Mouse (Mus musculus) layer of hippocampus, adult 8-10 months (tissue): ENCODE results near the gene Lrmda. TPM values are rescaled to one million over a fixed set of nuclear protein-coding genes. Genes with fewer than 3 reads are reported as not detected.

ENCODE experiments used
- DNase-seq, 2 experiments: peaks; one replicate each; pipeline ENCODE4 v3.0.0; 2022; ENCODE audit warnings: low spot score in 2 of 2
- total RNA-seq, 4 experiments: library from RNA; stranded (reverse); gene quantifications; 2 replicates each; pipeline ENCODE4 v1.2.4; 2022

Lrmda gene
- total RNA-seq, 4 experiments from 2014 or later = 0.59 to 4.9 (median 1.8) TPM

- no peak for DNase-seq
Measured at GRCm38 (mm10) chr14:22228253-22228968, 208.9 kb downstream of the Lrmda start.

GRCm38 (mm10) chr14:22240315-22240714, 220.8 kb downstream of the Lrmda start:
- DNase-seq = no peak

DNA sequence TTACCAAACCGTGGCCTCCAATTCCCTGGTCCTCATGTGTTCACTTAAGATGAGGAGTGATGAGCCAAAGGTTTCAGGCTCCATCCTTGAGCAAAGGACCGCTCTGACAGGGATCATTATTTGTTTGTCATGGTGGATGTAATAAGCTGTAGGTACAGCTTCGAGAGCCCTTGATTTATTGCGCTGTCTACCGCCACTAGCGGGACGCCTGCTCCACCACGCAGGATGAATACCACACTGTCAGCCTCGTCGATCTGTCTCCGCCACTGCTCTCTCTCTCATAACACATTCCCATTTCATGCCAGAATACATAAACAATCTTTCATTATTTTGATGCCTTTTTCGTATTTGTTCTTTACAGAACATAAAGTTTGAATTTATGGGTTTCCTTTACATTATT, 235.9 kb downstream of the Lrmda start:
- no peak for DNase-seq

GRCm38 (mm10) chr14:22256274-22256673, 236.8 kb downstream of the Lrmda start:
- no peak for DNase-seq

DNA sequence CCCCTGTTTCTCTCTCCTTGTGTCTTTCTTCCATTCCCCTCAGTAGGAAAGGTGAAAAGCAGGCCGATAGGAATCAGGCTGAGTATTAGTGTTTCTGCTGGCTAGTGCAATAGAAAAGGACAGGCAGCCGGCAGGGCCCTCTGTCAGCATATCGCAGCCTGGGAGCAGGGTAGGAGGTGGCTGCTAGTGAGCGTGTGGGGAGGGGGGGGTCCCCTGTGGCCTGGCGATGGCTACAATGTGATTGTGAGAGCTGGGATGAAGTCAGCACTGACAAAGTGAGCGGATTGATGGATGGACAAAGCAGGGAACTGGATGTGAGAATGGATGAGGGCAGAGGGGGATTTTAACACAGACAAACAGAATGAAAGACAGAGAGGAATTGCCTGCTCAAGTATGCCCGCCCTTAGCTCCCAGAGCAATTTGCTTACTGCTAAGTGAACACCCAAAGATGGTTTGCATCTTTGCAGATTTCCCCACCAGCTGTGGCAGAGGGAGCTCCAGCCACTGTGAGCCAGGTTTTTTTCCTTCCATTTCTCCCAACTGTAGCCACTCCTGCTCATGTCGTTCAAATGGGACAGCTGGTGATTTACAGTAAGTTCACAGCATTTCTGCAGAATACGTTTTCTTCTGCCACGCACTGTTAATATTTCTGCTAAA, 240.0 kb downstream of the Lrmda start:
- no peak for DNase-seq

- no peak for DNase-seq
Measured at GRCm38 (mm10) chr14:22260033-22260419, 240.5 kb downstream of the Lrmda start.

- DNase-seq = no peak
Measured at GRCm38 (mm10) chr14:22265229-22265905, 245.9 kb downstream of the Lrmda start.

- no peak for DNase-seq
Measured at GRCm38 (mm10) chr14:22269812-22270211, 250.3 kb downstream of the Lrmda start.

DNA sequence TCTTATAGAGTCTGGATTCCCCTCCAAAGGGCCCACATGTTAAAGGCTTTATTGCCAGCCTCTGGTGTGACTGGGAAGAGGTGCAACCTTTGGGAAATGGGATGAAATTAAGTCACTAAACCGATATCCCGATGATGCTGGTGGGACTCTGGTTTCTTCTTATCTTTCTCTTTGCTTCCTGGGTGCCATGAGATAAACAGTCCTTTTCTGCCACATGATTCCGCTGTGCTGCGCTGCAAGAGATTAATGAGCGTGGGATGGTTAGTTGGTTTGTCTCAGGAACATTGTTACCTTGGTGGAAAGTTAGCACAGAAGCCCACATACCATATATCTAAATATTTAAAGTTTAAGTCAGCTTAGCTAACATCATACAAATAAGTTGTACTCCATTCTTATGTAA, 258.5 kb downstream of the Lrmda start:
- DNase-seq = no peak

GRCm38 (mm10) chr14:22279591-22279990, 260.1 kb downstream of the Lrmda start:
- DNase-seq = no peak

- DNase-seq = no peak
Measured at GRCm38 (mm10) chr14:22281630-22282029, 262.1 kb downstream of the Lrmda start.

DNA sequence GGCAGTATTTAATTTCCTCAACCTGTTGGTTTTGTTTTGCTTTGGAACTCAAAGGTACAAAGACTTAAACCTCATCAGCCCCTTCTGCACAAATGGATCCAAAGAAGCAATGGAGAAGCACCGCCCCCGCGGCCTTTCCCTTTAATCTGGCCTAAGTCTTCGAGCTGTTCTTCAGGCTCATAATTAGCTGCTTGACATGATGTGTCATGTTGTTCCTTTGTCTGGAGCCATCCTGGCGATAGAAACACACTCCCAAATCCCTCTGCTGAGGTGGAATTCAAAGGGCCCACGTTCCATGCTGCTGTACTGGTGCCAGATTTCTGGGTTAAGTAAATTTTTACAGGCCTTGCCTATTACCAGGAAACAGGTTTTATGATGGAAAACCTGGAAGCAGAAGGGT, 263.3 kb downstream of the Lrmda start:
- DNase-seq = no peak

GRCm38 (mm10) chr14:22283722-22284121, 264.2 kb downstream of the Lrmda start:
- DNase-seq = no peak

DNA sequence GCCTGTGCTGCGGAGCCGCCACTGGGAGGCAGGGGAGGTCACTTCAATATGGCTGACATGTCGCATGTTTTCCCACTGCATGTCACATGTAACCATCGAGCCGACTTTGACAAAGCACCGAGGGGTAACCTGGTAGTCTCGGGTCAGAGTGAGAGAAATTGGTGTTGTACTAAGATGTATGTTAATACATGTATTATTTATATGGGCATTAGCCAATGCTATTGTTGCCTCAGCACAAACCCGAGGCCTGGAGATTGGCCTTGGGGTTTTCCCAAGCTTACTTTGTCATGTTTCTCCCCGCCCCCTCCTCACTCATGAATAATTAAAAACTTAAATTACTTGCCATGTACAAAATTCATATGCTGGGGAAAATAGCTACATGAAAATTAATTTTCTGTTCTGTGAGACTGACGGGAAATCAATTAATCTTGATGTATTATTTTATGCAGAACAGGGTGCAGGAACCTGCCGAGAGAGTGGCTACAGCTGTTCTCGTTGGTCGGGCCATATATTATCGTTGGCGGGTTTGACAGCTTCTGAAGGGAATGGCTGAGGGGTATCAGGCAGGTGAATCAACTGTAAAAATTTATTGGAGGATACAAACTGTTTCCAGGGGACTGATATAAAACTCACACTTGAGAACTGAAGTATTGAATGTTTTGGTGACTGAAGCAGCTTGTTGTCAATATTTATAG, 265.5 kb downstream of the Lrmda start:
- no peak for DNase-seq

- DNase-seq = no peak
Measured at GRCm38 (mm10) chr14:22285826-22286225, 266.3 kb downstream of the Lrmda start.

- no peak for DNase-seq
Measured at GRCm38 (mm10) chr14:22288179-22288578, 268.7 kb downstream of the Lrmda start.

GRCm38 (mm10) chr14:22289380-22289922, 269.9 kb downstream of the Lrmda start:
- DNase-seq = peak in 1 of 2 experiments; percentile 7

DNA sequence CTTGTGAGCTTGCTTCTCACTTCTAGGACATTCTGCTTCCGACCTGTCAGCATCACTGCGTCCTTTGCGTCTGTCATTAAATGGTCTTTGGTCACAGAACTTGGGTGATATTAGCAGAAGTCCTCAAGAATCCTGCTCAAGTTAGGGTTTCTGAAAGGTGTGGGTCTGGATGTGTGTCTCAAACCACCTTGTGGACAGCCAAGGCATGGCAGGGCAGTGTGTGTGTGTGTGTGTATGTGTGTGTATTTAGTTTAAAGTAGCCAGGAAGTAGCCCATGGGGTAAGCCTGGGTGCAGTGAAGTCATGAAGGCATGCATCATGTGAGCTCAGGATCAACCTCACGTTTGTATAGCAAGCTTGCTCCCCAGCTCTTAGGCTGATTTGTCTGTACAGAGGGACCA, 274.9 kb downstream of the Lrmda start:
- DNase-seq = no peak

GRCm38 (mm10) chr14:22296655-22297239, 277.2 kb downstream of the Lrmda start:
- no peak for DNase-seq

GRCm38 (mm10) chr14:22306759-22307158, 287.2 kb downstream of the Lrmda start:
- DNase-seq = no peak

- DNase-seq = no peak
Measured at GRCm38 (mm10) chr14:22308059-22308458, 288.5 kb downstream of the Lrmda start.
